21 mouse cellular contexts compared by ENCODE assay signal in the genomic region with DNA sequence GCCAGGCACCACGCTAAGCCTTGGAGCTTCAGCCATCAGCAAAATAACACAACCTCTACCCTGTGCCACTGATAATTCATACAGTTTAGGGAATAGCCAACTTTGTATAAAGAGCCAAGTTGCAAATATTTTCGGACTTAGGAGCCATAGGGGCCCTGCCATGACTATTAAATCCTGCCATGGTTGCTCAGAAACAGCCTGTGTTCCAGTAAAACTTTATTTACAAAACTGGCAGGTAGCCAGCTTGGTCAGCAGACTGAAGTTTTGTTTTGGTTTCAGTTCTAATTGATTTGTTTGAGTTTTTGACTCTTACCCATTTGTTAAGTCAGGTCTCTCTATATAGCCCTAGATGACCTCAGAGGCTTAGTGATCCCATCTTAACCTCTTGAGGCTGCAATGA.
A peak's percentile ranks its signal among the peaks of the same experiment; 100 is the strongest.
DNase-seq lines count a peak whose midpoint lies in the region; ATAC-seq and TF ChIP-seq lines count a peak whose summit lies in the region.
"Had no signal": no experiment of that assay in that cellular context is flagged by ENCODE, and none has a peak within 500 bp of the region (broad histone marks: within the 10 kb centered on the region; RNA-seq: fewer than 3 reads in every experiment).

No protein-coding gene starts in this region.

- H3K27me3 ChIP-seq in kidney, adult 2 months (replicated peaks; ENCODE audit: control insufficient read depth, insufficient read depth, low read length) = no peaks in the 10 kb centered on the region
- H3K27me3 ChIP-seq: forebrain, embryonic 12.5 days; heart, embryonic 12.5 days; hindbrain, embryonic 15.5 days; liver, embryonic 12.5 days had no signal

- no peak overlapping the region for H3K4me3 ChIP-seq in kidney, adult 2 months (ENCODE audit: insufficient read depth, low read depth, low read length)
- H3K4me3 ChIP-seq: forebrain, embryonic 12.5 days; heart, embryonic 12.5 days; hindbrain, embryonic 15.5 days; layer of hippocampus, adult 2 months; liver, embryonic 12.5 days had no signal

- no peaks in the 10 kb centered on the region for H3K36me3 ChIP-seq in kidney, adult 2 months (ENCODE audit: control insufficient read depth, insufficient read depth, low read length)
- H3K36me3 ChIP-seq: forebrain, embryonic 12.5 days; hindbrain, embryonic 15.5 days; liver, embryonic 12.5 days had no signal

- ATAC-seq in megakaryocyte-erythroid progenitor cell, adult 5-6 weeks (replicated peaks; ENCODE audit: low FRiP score, low TSS enrichment, poor library complexity, severe bottlenecking) = no peak
- ATAC-seq: activated CD4-positive, CD25-positive, alpha-beta regulatory T cell, adult 4 months; intestine, embryonic 16.5 days; liver, embryonic 12.5 days had no signal

- no peak for TF ChIP-seq CTCF in kidney, adult 2 months (conservative IDR thresholded peaks at IDR 0.05; ENCODE audit: insufficient read depth, insufficient read length, low read depth, low read length)

- H3K27ac ChIP-seq in kidney, adult 2 months (ENCODE audit: insufficient read depth, low read depth, low read length) = no peak overlapping the region
- H3K27ac ChIP-seq: forebrain, embryonic 12.5 days; hindbrain, embryonic 15.5 days; layer of hippocampus, adult 2 months; liver, embryonic 12.5 days had no signal

- peak; percentile 17 to 27 for DNase-seq in cerebellum, postnatal 10 days
- DNase-seq in cerebellum, adult 18-20 months = no peak
- DNase-seq in kidney, adult 2 months = peak; percentile 17
- DNase-seq in kidney, postnatal 10 days = no peak
- DNase-seq in adipocyte (ENCODE audit: low spot score) = peak; percentile 55
- DNase-seq in lung, postnatal 14 days = peak; percentile 37
- no peak for DNase-seq in urinary bladder, adult 18-20 months (ENCODE audit: low spot score in 2 of 2)
- DNase-seq: cerebellum, adult 2 months; gastrocnemius, postnatal 25 days; heart, postnatal 14 days; left cerebral cortex, postnatal 4 days; retina, postnatal 1 day; thymus, postnatal 14 days had no signal

- no peak for TF ChIP-seq POLR2A in kidney, adult 2 months (IDR thresholded peaks at IDR 0.05; ENCODE audit: low read depth, low read length)

- H3K4me1 ChIP-seq in kidney, adult 2 months (ENCODE audit: control insufficient read depth, insufficient read depth, low read length) = no peaks in the 10 kb centered on the region
- H3K4me1 ChIP-seq: forebrain, embryonic 12.5 days; hindbrain, embryonic 15.5 days; liver, embryonic 12.5 days had no signal

- WGBS in kidney, adult 2 months = 72% methylated on average over 2 of the region's 2 CpGs

Comparison
In these comparisons a context has a peak if more than half of its experiments do, and no peak if none do; other contexts are left out.
1. DNase-seq: peak in cerebellum, postnatal 10 days (2 of 2), kidney, adult 2 months (single experiment), adipocyte (single experiment) and lung, postnatal 14 days (single experiment); none in cerebellum, adult 18-20 months (0 of 2), kidney, postnatal 10 days (single experiment) and urinary bladder, adult 18-20 months (0 of 2).